Mouse (Mus musculus): ENCODE results near the gene Id3.

- no peak for TF ChIP-seq ZC3H11A (IDR thresholded peaks at IDR 0.05; ENCODE audit: borderline replicate concordance, low read depth, low read length)
- no peak for TF ChIP-seq CHD2 (IDR thresholded peaks at IDR 0.05; ENCODE audit: low read depth, low read length)
- TF ChIP-seq ZNF384 (IDR thresholded peaks at IDR 0.05; ENCODE audit: low read depth, low read length) = no peak
These were observed 15.2 kb downstream of the Id3 start for GRCm38 (mm10) chr4:136158498-136158897.

All from ES-E14 (cell line).